Mouse (Mus musculus) midbrain, postnatal 0 days (tissue): ENCODE data around the gene Ampd1. TPM values are rescaled to one million over a fixed set of nuclear protein-coding genes. Genes with fewer than 3 reads are reported as not detected.

Source experiments
- ATAC-seq: fragments of 200-750 bp; cut with Nextera tagmentation; 2 replicates; pipeline ENCODE4 v1.8.0; 2017; ENCODE audit warnings: moderate number of reproducible peaks, mild to moderate bottlenecking, moderate TSS enrichment, moderate library complexity; ENCODE audit not compliant: low FRiP score
- DNase-seq: peaks from one replicate; pipeline ENCODE4 v3.0.0-alpha.2; 2015; ENCODE audit warnings: low spot score
- H3K27ac ChIP-seq: fragments of 300-500 bp; sonication (generic); 2 replicates; pipeline ENCODE4 v1.5.1; 2014; ENCODE audit warnings: low read depth, mild to moderate bottlenecking, low read length, mixed read lengths
- H3K27me3 ChIP-seq: fragments of 300-500 bp; sonication (generic); 2 replicates; pipeline ENCODE4 v1.6.1; 2014; ENCODE audit warnings: low read length, control low read depth, mixed read lengths; ENCODE audit not compliant: insufficient read depth
- H3K36me3 ChIP-seq: fragments of 300-500 bp; sonication (generic); 2 replicates; pipeline ENCODE4 v1.6.1; 2014; ENCODE audit warnings: low read length, control low read depth, mixed read lengths; ENCODE audit not compliant: insufficient read depth
- H3K4me1 ChIP-seq: fragments of 300-500 bp; sonication (generic); 2 replicates; pipeline ENCODE4 v1.6.1; 2014; ENCODE audit warnings: mild to moderate bottlenecking, control low read depth, antibody characterized with exemption, low read length, mixed read lengths; ENCODE audit not compliant: insufficient read depth
- H3K4me2 ChIP-seq: fragments of 300-500 bp; sonication (generic); 2 replicates; pipeline ENCODE4 v1.6.1; 2014; ENCODE audit warnings: low read depth, mild to moderate bottlenecking, low read length, mixed read lengths; ENCODE audit not compliant: poor library complexity, severe bottlenecking
- H3K4me3 ChIP-seq: fragments of 300-500 bp; sonication (generic); 2 replicates; pipeline ENCODE4 v1.5.1; 2014; ENCODE audit warnings: low read depth, mild to moderate bottlenecking, low read length, moderate library complexity
- H3K9ac ChIP-seq: fragments of 300-500 bp; sonication (generic); replicated peaks from 2 replicates; pipeline ENCODE4 v1.6.1; 2014; ENCODE audit warnings: mild to moderate bottlenecking, low read length, moderate library complexity, mixed read lengths; ENCODE audit not compliant: poor library complexity, severe bottlenecking
- H3K9me3 ChIP-seq: fragments of 300-500 bp; sonication (generic); 2 replicates; pipeline ENCODE4 v1.6.1; 2016; ENCODE audit warnings: low read length, control low read depth
- CTCF ChIP-seq: IDR thresholded peaks from 2 replicates; pipeline ENCODE4 v1.5.1; 2016; ENCODE audit warnings: antibody characterized with exemption, mild to moderate bottlenecking
- WGBS: fragments of 180-500 bp; shearing (Covaris S2); extraction: QIAGEN DNeasy Blood & Tissue Kit; methylation state at CpG from one replicate; pipeline ENCODE4 v1.1.7; 2014; 5-methylcytosine and 5-hydroxymethylcytosine counted together
- polyA plus RNA-seq: library from polyadenylated mRNA; unstranded; fragments of >200 nt; fragmentation: Nextera tagmentation; extraction: Ambion mirVana; gene quantifications from 2 replicates; pipeline ENCODE4 v1.2.1, GENCODE M21; 2015
- total RNA-seq: library from RNA; depleted of rRNA; stranded (reverse); fragments of >200 nt; gene quantifications from 2 replicates; pipeline ENCODE4 v1.2.3, GENCODE M21; 2014

Gene Ampd1
- total and polyA plus RNA-seq, 2 experiments from 2014 or later: not detected

GRCm38 (mm10) chr3:103141287-103141686 lies 67.5 kb downstream of the Ampd1 start:
- H3K27ac ChIP-seq: no peak overlapping the region
- ATAC-seq (no peak), DNase-seq (no peak)
- H3K4me2 ChIP-seq: no peak overlapping the region
- WGBS: 90% methylated on average over 11 of the region's 11 CpGs
- no peak overlapping the region for H3K9ac ChIP-seq
- H3K9me3 ChIP-seq: no peaks in the 10 kb centered on the region
- H3K27me3 ChIP-seq: no peaks in the 10 kb centered on the region
- no peaks in the 10 kb centered on the region for H3K4me1 ChIP-seq
- no peak for TF ChIP-seq CTCF
- H3K4me3 ChIP-seq: no peak overlapping the region
- no peaks in the 10 kb centered on the region for H3K36me3 ChIP-seq

- ATAC-seq: no peak
- Histone ChIP-seq H3K27me3 (no peaks in the 10 kb centered on the region), H3K4me2 (no peak overlapping the region), H3K4me3 (no peak overlapping the region), H3K27ac (no peak overlapping the region), H3K9me3 (no peaks in the 10 kb centered on the region), H3K36me3 (no peaks in the 10 kb centered on the region), H3K9ac (no peak overlapping the region), H3K4me1 (no peaks in the 10 kb centered on the region)
- TF ChIP-seq CTCF: no peak
- no peak for DNase-seq
- WGBS: 85% methylated on average over 10 of the region's 10 CpGs
Measured at GRCm38 (mm10) chr3:103142366-103142765, 68.6 kb downstream of the Ampd1 start.

GRCm38 (mm10) chr3:103145336-103145735 lies 71.5 kb downstream of the Ampd1 start:
- Histone ChIP-seq H3K4me2 (no peak overlapping the region), H3K27ac (no peak overlapping the region), H3K4me1 (no peaks in the 10 kb centered on the region), H3K4me3 (no peak overlapping the region), H3K27me3 (no peaks in the 10 kb centered on the region), H3K9ac (no peak overlapping the region), H3K36me3 (no peaks in the 10 kb centered on the region), H3K9me3 (no peaks in the 10 kb centered on the region)
- 72% methylated on average over 2 of the region's 2 CpGs for WGBS
- no peak for TF ChIP-seq CTCF
- no peak for ATAC-seq
- no peak for DNase-seq

- no peak for TF ChIP-seq CTCF
- no peaks in the 10 kb centered on the region for H3K36me3 ChIP-seq
- ATAC-seq (no peak), DNase-seq (no peak)
- no peaks in the 10 kb centered on the region for H3K9me3 ChIP-seq
- no peaks in the 10 kb centered on the region for H3K27me3 ChIP-seq
- H3K9ac ChIP-seq: no peak overlapping the region
- 72% methylated on average over 4 of the region's 4 CpGs for WGBS
- H3K4me2 ChIP-seq: no peak overlapping the region
- no peaks in the 10 kb centered on the region for H3K4me1 ChIP-seq
- no peak overlapping the region for H3K27ac ChIP-seq
- no peak overlapping the region for H3K4me3 ChIP-seq
Measured at GRCm38 (mm10) chr3:103145791-103146190, 72.0 kb downstream of the Ampd1 start.

- no peak for DNase-seq
- no peaks in the 10 kb centered on the region for H3K27me3 ChIP-seq
- ATAC-seq: no peak
- H3K4me3 ChIP-seq: no peak overlapping the region
- no peaks in the 10 kb centered on the region for H3K4me1 ChIP-seq
- H3K4me2 ChIP-seq: no peak overlapping the region
- TF ChIP-seq CTCF: no peak
- H3K9me3 ChIP-seq: no peaks in the 10 kb centered on the region
- H3K9ac ChIP-seq: no peak overlapping the region
- no peak overlapping the region for H3K27ac ChIP-seq
- H3K36me3 ChIP-seq: no peaks in the 10 kb centered on the region
- 71% methylated on average over 23 of the region's 23 CpGs for whole genome bisulfite sequencing
Measured at GRCm38 (mm10) chr3:103146330-103147166, 72.7 kb downstream of the Ampd1 start.

- H3K9me3 ChIP-seq: no peaks in the 10 kb centered on the region
- H3K4me3 ChIP-seq: no peak overlapping the region
- H3K9ac ChIP-seq: no peak overlapping the region
- H3K27ac ChIP-seq: no peak overlapping the region
- no peak for ATAC-seq
- no peak for TF ChIP-seq CTCF
- WGBS: 87% methylated on average over 4 of the region's 4 CpGs
- DNase-seq: no peak
- H3K36me3 ChIP-seq: no peaks in the 10 kb centered on the region
- H3K27me3 ChIP-seq: no peaks in the 10 kb centered on the region
- H3K4me1 ChIP-seq: no peaks in the 10 kb centered on the region
- no peak overlapping the region for H3K4me2 ChIP-seq
Measured at GRCm38 (mm10) chr3:103147775-103148174, 74.0 kb downstream of the Ampd1 start.
